Mouse (Mus musculus) liver, postnatal 0 days (tissue): Measurements from ENCODE around the gene Acot6.

Source experiments
- CTCF ChIP-seq: sonication (generic); IDR thresholded peaks from 2 replicates; pipeline ENCODE4 v1.5.1; 2016; ENCODE audit warnings: antibody characterized with exemption, low read depth
- EP300 ChIP-seq: IDR thresholded peaks from 2 replicates; pipeline ENCODE4 v1.6.1; 2016; ENCODE audit warnings: antibody characterized with exemption, low read depth, mild to moderate bottlenecking

DNA sequence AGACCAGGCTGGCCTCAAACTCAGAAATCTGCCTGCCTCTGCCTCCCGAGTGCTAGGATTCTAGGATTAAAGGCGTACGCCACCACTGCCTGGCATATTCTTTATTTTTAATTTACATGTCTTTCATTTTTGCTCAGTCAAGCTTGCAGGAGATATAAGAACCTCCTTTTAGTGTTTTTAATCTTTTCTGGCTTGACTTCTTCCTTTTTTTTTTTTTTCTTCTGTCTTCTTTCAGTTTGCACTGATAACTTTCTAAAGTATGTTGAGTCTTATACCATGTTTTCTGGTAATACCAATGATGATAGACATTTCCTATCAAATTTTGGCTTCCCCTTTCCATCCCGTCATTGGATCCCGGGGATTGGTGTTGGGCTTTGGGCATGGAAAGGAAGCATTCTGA lies 19.1 kb downstream of the Acot6 start:
- no peak for TF ChIP-seq CTCF
- TF ChIP-seq EP300 = no peak
